Mouse (Mus musculus) lung, postnatal 25 days (tissue): ENCODE results near the gene Tnnt3.

ENCODE experiments used
- DNase-seq: peaks from one replicate; pipeline ENCODE4 v3.0.0; 2022; ENCODE audit warnings: low spot score

Tnnt3 gene

DNA sequence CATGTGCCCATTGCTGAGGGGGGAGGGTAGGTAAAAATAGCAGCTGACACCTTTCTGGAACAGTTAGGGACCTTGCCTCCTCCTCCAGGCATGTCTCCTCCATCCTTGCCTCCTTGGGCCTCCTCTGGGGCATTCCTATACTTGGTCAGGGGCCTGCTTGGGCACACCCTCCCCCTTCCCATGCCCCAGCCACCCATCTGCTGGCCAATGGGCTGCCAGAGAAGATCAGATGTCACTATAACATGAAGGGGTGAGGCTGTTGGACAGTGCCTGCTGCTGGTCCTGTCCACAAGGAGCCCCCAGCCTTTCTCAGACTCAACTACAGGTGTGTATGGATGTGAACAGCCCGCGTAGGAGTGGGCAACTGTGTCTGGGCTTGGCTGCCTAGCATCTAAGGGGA lies at the start of gene Tnnt3:
Tnnt3 (plus strand) TSS at position 262 of the 400 bp plus-strand sequence.
- DNase-seq = no peak

DNA sequence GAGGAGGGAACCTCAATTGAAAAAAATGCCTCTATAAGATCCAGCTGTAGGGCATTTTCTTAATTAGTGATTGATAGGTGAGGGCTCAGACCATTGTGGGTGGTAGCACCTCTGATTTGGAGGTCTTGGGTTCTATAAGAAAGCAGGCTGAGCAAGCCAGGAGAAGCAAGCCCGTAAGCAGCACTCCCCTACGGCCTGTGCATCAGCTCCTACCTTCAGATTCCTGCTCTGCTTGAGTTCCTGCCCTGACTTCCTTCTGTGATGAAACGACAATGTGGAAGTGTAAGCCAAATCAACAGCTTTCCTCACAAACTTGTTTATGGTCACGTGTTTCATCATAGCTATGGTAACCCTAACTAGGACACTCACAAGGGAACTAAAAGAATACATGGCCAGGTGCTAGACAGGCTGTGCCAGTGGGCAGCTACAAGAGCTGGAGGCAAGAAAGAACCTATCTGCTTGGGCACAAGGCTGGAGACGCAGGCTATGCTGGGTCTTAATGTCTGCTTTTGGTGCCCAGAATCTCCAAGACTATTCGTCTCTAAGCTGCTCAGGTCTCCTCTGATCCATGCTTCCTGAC lies 49.5 kb upstream of the Tnnt3 start:
- DNase-seq = no peak

- DNase-seq = no peak
Measured at GRCm38 (mm10) chr7:142454706-142455105, 43.9 kb upstream of the Tnnt3 start.

GRCm38 (mm10) chr7:142455251-142455650 lies 43.4 kb upstream of the Tnnt3 start:
- no peak for DNase-seq

DNA sequence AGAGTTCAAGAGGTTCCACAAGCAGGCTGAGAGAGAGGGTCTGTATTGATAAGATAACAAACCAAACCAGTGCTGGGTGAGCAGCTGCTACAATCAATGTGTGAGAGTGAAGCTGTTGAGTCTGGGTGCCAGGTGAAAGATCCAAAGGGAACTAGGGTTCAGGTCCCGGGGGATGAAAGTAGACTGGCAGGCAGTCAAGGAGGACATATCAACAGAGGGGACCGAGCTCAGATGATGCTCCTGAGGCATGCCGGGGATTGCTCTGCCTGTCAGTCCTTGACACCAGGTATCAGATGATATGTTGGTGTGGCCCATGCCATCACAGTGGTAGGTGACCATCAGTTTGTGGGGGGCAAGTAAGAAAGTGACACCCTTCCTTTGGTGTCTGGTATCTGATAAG lies 41.8 kb upstream of the Tnnt3 start:
- DNase-seq = no peak

DNA sequence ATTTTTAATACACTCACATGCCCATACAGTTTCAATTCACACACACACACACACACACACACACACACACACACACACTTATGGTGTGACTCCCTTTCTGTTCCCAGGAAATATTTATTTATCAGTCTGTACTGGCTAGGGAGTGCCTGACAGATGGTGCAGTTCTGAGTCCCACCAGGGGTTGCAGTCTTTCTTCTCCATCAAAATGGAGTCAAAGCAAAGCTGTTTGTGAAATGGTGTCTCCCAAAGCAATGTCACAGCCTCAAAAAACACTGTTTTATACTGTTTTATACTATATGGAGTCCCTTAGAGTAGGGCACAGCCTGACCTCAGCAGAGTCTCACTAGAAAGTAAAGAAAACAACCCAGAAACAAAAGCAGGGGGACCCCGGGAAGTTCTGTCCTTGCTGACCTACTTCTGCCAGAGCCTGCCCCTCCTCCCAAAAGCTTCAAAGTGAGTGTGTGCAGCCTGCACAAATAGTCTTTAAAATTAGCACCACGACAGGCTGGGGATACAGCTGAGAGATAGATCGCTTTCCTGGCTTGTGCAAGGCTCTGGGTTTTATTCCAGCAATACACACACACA lies 41.3 kb upstream of the Tnnt3 start:
- DNase-seq = no peak

DNA sequence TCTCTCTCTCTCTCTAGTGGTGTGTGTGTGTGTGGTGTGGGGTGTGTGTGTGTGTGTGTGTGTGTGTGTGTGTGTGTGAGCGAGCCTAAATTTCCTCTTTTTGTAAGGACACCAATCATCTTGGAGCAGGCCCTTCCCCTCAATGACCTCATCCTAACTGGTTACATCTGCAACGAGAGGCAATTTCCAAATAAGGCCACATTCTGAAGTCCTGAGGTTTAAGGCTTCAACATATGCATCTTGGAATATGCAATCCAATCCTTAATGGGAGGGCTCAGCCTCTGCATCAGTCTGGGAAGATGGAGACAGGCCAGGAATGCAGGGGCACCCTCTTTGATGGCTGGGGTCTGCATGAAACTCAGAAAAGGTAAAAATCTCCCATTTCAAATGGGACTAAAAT lies 40.6 kb upstream of the Tnnt3 start:
- DNase-seq = peak; percentile 46

GRCm38 (mm10) chr7:142458676-142459298 lies 39.8 kb upstream of the Tnnt3 start:
- DNase-seq = no peak

GRCm38 (mm10) chr7:142459299-142459691 lies 39.3 kb upstream of the Tnnt3 start:
- DNase-seq = no peak

GRCm38 (mm10) chr7:142460636-142461077 lies 38.0 kb upstream of the Tnnt3 start, which contains the start of gene Lsp1:
Gene Lsp1 (plus strand): TSS chr7:142460809.
- DNase-seq = no peak

- no peak for DNase-seq
Measured at GRCm38 (mm10) chr7:142461446-142461845, 37.2 kb upstream of the Tnnt3 start.

DNA sequence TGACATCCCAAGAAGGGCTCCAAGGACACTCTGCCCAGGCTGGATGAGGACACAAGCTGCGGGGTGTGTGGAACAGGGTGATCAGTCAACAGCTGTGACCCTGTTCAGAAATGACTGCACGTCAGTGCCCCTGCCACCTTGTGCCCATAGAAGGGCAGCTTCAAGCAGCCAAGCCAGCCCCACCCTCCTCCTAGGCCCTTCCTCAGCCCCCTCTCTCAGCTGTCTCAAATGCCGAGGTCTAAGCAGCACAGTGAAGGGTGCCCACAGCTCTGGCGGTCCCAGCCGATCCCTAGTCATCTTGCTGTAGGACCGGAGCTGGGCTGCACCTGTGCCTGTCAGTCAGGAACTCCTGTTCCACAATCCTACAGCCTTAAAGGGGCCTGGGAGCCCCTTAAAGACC lies 36.4 kb upstream of the Tnnt3 start:
- DNase-seq = no peak

- no peak for DNase-seq
Measured at GRCm38 (mm10) chr7:142462594-142463078, 36.0 kb upstream of the Tnnt3 start.

DNA sequence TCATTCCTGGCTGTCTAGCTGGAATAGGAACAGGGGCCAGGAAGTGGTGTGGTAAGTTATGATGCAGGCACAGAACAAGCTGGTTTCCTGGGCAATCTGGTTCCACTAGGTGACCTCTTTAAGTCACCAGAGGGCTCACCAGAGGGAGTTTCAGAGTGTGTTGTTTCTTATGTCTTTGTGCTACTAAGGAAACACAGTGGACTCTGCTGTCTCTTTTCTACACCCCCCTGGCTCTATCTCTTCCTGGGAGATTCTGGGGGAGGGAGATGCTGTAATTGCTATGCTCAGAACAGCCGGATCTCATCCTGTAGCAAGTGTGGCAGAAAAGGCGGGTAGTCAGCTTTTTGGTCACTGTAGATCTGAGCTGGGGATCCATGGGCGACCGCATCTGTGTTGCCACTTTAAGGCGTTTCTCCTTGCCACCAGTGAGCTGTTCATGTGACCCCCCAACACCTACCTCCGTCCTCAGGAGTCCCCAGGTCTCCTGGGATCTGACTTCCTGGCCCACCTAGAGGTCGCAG lies 28.4 kb upstream of the Tnnt3 start:
- DNase-seq = no peak

DNA sequence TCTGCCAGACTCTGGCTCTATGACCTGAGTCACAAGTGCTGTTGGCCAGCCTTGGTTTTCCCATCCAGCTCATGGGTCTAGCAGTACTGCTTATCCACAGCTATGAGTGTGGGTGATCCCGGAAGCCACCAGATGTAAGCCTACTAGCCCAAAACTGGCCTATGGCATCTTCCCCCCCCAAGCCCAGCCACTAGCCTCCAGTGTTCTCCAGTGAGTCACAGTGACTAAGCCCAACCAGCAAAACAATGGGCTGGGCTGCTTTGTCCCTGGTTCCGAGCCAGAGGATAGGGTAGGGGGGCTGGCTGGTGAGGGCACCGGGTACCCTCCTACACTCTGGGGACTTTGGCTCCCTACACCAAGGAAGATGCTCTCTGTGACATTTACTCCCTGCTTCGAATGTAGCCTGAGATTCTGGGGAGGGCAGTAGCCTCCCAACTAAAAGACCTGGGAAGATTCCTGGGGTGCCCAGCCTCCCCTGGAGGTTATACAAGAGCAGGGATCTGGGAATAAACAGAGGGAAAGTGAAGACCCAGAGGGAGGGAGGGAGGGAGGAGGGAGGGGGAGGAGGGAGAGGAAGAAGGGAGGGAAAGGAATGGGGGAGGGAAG lies 27.7 kb upstream of the Tnnt3 start:
- no peak for DNase-seq

DNA sequence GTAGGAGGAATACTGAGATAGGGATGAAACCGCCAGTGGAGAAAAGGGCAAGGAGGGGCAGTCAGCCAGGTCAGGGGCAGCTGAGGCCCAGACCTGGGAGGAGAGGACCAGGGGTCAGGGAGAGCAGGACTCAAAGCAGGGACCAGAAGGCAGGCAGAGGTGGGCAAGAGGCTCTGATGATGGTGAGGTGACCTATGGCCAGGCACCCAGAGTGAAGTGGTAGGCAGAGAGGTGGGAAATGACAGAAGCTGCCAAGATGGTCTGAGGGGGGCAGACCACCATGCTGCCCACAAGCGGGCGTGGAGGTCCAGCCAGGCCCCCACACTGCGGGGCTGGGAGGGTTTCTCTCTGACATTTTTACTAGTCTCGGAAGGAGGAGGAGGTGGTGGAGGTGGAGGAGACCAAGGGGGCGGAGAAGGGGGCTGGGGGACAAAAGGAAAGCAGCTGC lies 27.2 kb upstream of the Tnnt3 start:
- DNase-seq = no peak

GRCm38 (mm10) chr7:142471884-142472570 lies 26.6 kb upstream of the Tnnt3 start:
- DNase-seq = no peak

DNA sequence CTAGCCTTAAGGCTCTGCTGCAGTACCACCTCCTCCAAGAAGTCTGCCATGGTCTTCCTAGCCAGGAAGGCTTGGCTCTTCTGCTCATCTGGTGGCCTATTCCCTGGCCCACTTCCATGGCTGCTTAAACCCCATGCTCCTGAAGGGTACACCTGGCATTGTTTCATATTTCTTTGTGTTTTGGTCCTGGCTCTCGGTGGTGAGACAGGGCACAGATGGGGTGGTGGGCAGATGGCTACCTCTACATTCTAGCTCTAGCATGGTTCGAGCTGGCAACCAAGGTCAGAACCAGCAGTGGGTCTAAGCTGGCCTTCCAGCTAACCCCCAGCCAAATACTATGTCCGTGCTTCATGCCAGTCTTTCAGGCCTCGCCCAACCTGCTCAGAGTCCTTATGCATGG lies 25.7 kb upstream of the Tnnt3 start:
- DNase-seq = no peak

- no peak for DNase-seq
Measured at GRCm38 (mm10) chr7:142473476-142473875, 25.2 kb upstream of the Tnnt3 start.

DNA sequence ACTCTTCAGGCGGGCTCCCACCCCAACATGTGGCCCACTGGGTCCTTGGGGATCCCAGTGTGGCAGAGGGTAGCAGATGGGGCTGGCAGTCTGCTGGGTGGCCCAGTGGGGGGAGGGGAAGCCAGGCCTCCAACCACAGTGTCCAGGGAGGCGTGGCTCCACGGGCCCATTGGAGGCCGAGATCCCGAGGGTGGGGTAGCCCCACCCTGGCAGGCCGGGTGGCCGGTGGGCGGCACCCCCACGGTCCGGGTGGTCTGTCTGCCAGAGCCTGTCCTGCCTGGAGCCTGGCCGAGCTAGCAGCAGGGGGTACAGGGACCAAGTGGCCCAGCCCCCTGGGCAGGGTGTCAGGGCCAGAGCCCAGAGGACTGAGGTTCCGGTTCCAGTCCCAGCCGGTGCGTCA lies 23.8 kb upstream of the Tnnt3 start:
- DNase-seq = no peak

- DNase-seq = no peak
Measured at GRCm38 (mm10) chr7:142475641-142476040, 23.0 kb upstream of the Tnnt3 start.

- DNase-seq = no peak
Measured at GRCm38 (mm10) chr7:142476271-142476670, 22.4 kb upstream of the Tnnt3 start.
